Mouse (Mus musculus) testis, postnatal 10 days (tissue): ENCODE results near the gene Vasn.
"Not testable (repeated sequence)": the region's sequence is repeated elsewhere in the genome, so short reads cannot be mapped to it uniquely, and the experiment has no call there.

Source experiments
- DNase-seq: peaks from one replicate; pipeline ENCODE4 v3.0.0; 2021; ENCODE audit warnings: low spot score

Gene Vasn

GRCm38 (mm10) chr16:4667190-4667808 is 27.6 kb downstream of the Vasn start:
- peak; percentile 95 for DNase-seq

GRCm38 (mm10) chr16:4670317-4670716 is 30.6 kb downstream of the Vasn start:
- DNase-seq: no peak

- no peak for DNase-seq
These were observed 34.4 kb downstream of the Vasn start for GRCm38 (mm10) chr16:4674091-4674490.

GRCm38 (mm10) chr16:4676836-4677235 is 37.1 kb downstream of the Vasn start:
- no peak for DNase-seq

GRCm38 (mm10) chr16:4678080-4678479 is 38.3 kb downstream of the Vasn start:
- DNase-seq: no peak

- peak; percentile 89 for DNase-seq
These were observed 39.6 kb downstream of the Vasn start, which contains the start of gene Coro7 for GRCm38 (mm10) chr16:4679121-4680018. TSS of gene Coro7 (minus strand) at chr16:4679777.

GRCm38 (mm10) chr16:4680922-4681455 is 41.2 kb downstream of the Vasn start:
- DNase-seq: not testable (repeated sequence)

GRCm38 (mm10) chr16:4682628-4683179 is 43.0 kb downstream of the Vasn start:
- no peak for DNase-seq

GRCm38 (mm10) chr16:4683193-4683580 is 43.4 kb downstream of the Vasn start:
- DNase-seq: no peak

GRCm38 (mm10) chr16:4683581-4684456 is 44.1 kb downstream of the Vasn start:
- peak; percentile 99 for DNase-seq

- DNase-seq: no peak
These were observed 44.7 kb downstream of the Vasn start for GRCm38 (mm10) chr16:4684457-4684791.

- DNase-seq: not testable (repeated sequence)
These were observed 49.6 kb downstream of the Vasn start for GRCm38 (mm10) chr16:4689371-4689770.
